Mouse (Mus musculus) olfactory bulb, adult 2 months (tissue): Measurements from ENCODE around the gene Gm30302.

Experiments
- CTCF ChIP-seq: fragments of 200-500 bp; IDR thresholded peaks from 2 replicates; pipeline ENCODE4 v1.5.1; 2012; ENCODE audit warnings: low read depth, mild to moderate bottlenecking, low read length, moderate library complexity; ENCODE audit not compliant: insufficient read depth
- POLR2A ChIP-seq: fragments of 200-500 bp; IDR thresholded peaks from 2 replicates; pipeline ENCODE4 v1.6.1; 2012; ENCODE audit warnings: mild to moderate bottlenecking, low read depth, low read length, moderate library complexity; ENCODE audit not compliant: insufficient read depth

GRCm38 (mm10) chr13:49845663-49846062 lies 46.9 kb upstream of the Gm30302 start:
- TF ChIP-seq CTCF, result no peak
- no peak for TF ChIP-seq POLR2A
